Mouse (Mus musculus) ZHBTc4 (cell line): ENCODE results near the gene Ak8.

Experiments
- DNase-seq: peaks from one replicate; pipeline ENCODE4 v3.0.0-alpha.2; 2011; ENCODE audit warnings: low read depth, low spot score

Ak8 gene

GRCm38 (mm10) chr2:28699361-28700335 lies at the start of gene Ak8, which contains the start of gene Spaca9:
Gene Ak8, plus strand, starts transcription at chr2:28700164.
Gene Spaca9, minus strand, starts transcription at chr2:28699727.
- DNase-seq = peak; percentile 89

- DNase-seq = no peak
These were observed 49.4 kb upstream of the Ak8 start for GRCm38 (mm10) chr2:28650526-28650925.

GRCm38 (mm10) chr2:28653351-28653750 lies 46.6 kb upstream of the Ak8 start:
- DNase-seq = no peak

GRCm38 (mm10) chr2:28654295-28654694 lies 45.7 kb upstream of the Ak8 start:
- DNase-seq = peak; percentile 80

GRCm38 (mm10) chr2:28656216-28656615 lies 43.7 kb upstream of the Ak8 start:
- peak; percentile 68 for DNase-seq

GRCm38 (mm10) chr2:28662891-28663290 lies 37.1 kb upstream of the Ak8 start:
- no peak for DNase-seq

GRCm38 (mm10) chr2:28665818-28666217 lies 34.1 kb upstream of the Ak8 start:
- DNase-seq = no peak

- DNase-seq = no peak
These were observed 28.5 kb upstream of the Ak8 start for GRCm38 (mm10) chr2:28671438-28671837.

GRCm38 (mm10) chr2:28676005-28676404 lies 24.0 kb upstream of the Ak8 start:
- no peak for DNase-seq

GRCm38 (mm10) chr2:28680710-28681109 lies 19.3 kb upstream of the Ak8 start:
- peak; percentile 55 for DNase-seq

- no peak for DNase-seq
These were observed 18.2 kb upstream of the Ak8 start for GRCm38 (mm10) chr2:28681718-28682117.

- DNase-seq = no peak
These were observed 14.1 kb upstream of the Ak8 start for GRCm38 (mm10) chr2:28685895-28686294.

- peak; percentile 57 for DNase-seq
These were observed 11.5 kb upstream of the Ak8 start for GRCm38 (mm10) chr2:28688431-28688830.

GRCm38 (mm10) chr2:28692692-28693091 lies 7.3 kb upstream of the Ak8 start:
- no peak for DNase-seq

- DNase-seq = no peak
These were observed 1.4 kb upstream of the Ak8 start for GRCm38 (mm10) chr2:28698566-28698965.

GRCm38 (mm10) chr2:28701646-28702262 lies 1.8 kb downstream of the Ak8 start:
- DNase-seq = no peak

GRCm38 (mm10) chr2:28706106-28706636 lies 6.2 kb downstream of the Ak8 start:
- no peak for DNase-seq

GRCm38 (mm10) chr2:28706787-28707186 lies 6.8 kb downstream of the Ak8 start:
- no peak for DNase-seq

GRCm38 (mm10) chr2:28713036-28713435 lies 13.1 kb downstream of the Ak8 start:
- DNase-seq = no peak

- DNase-seq = no peak
These were observed 22.5 kb downstream of the Ak8 start for GRCm38 (mm10) chr2:28722419-28722818.

GRCm38 (mm10) chr2:28723912-28724311 lies 23.9 kb downstream of the Ak8 start:
- DNase-seq = no peak

- DNase-seq = no peak
These were observed 27.9 kb downstream of the Ak8 start for GRCm38 (mm10) chr2:28727786-28728404.
